Mouse (Mus musculus): Measurements from ENCODE around the gene Pld1. TPM values are rescaled to one million over a fixed set of nuclear protein-coding genes. Genes with fewer than 3 reads are reported as not detected.
A peak's percentile ranks its signal among the peaks of the same experiment; 100 is the strongest.

Pld1 gene
- polyA plus RNA-seq, 1 experiment from 2014 or later, result 7.6 TPM

DNA sequence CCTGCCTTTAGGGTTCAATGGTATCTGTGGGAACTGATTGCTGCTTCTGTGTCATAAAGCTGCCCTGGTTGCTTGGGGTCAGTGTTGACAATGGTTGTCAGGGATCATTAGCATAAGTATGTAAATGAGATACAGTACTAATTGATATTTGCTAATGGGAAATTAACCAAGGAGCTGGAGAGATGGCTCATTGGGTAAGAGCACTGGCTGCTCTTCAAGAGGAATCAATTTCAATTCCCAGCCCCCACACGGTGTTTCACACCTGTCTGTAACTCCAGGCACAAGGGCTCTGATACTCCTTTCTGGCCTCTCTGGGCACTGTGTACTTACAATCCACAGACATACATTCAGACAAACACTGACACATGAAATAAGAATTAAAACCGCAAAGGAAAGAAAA is 78.5 kb downstream of the Pld1 start:
- H3K27me3 ChIP-seq (ENCODE audit: control insufficient read depth, insufficient read depth, low read length), result no peaks in the 10 kb centered on the region
- H3K4me3 ChIP-seq (ENCODE audit: low read depth, low read length), result no peak overlapping the region
- H3K4me2 ChIP-seq (replicated peaks; ENCODE audit: low read depth, low read length), result no peak overlapping the region
- H3K4me1 ChIP-seq (ENCODE audit: control insufficient read depth, insufficient read depth, low read length), result no peaks in the 10 kb centered on the region
- WGBS, result 91% methylated on average over 2 of the region's 2 CpGs
- H3K9ac ChIP-seq (replicated peaks; ENCODE audit: low read depth, low read length), result no peak overlapping the region
- no peak for ATAC-seq (ENCODE audit: insufficient number of reproducible peaks, insufficient read depth, low FRiP score, low read depth)
- no peaks in the 10 kb centered on the region for H3K9me3 ChIP-seq (ENCODE audit: control insufficient read depth, low read depth, low read length)
- H3K27ac ChIP-seq (ENCODE audit: low read length), result no peak overlapping the region
- no peaks in the 10 kb centered on the region for H3K36me3 ChIP-seq (ENCODE audit: control insufficient read depth, insufficient read depth, low read length)

DNA sequence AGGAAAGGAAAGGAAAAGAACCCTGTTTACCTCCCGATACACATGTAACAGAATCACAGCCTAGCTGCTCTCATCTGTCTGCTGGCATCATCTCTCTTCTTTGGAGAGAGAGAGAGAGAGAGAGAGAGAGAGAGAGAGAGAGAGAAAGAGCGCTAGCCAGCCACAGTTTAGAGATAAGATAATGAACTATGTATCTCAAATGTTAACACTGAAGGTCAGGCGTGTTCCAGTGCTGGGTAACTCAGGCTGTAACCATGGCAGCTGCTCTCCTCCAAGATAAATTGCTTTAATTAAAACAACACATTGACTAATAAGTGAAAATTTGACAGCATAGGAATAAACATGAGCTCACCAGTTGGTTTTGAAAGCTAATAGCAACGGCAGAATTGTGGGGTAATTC is 81.2 kb downstream of the Pld1 start:
- whole genome bisulfite sequencing, result 38% methylated on average over 4 of the region's 4 CpGs
- H3K27ac ChIP-seq (ENCODE audit: low read length), result no peak overlapping the region
- no peaks in the 10 kb centered on the region for H3K27me3 ChIP-seq (ENCODE audit: control insufficient read depth, insufficient read depth, low read length)
- H3K9me3 ChIP-seq (ENCODE audit: control insufficient read depth, low read depth, low read length), result no peaks in the 10 kb centered on the region
- H3K9ac ChIP-seq (replicated peaks; ENCODE audit: low read depth, low read length), result no peak overlapping the region
- no peak overlapping the region for H3K4me2 ChIP-seq (replicated peaks; ENCODE audit: low read depth, low read length)
- H3K4me3 ChIP-seq (ENCODE audit: low read depth, low read length), result no peak overlapping the region
- H3K36me3 ChIP-seq (ENCODE audit: control insufficient read depth, insufficient read depth, low read length), result no peaks in the 10 kb centered on the region
- no peak for ATAC-seq (ENCODE audit: insufficient number of reproducible peaks, insufficient read depth, low FRiP score, low read depth)
- H3K4me1 ChIP-seq (ENCODE audit: control insufficient read depth, insufficient read depth, low read length), result no peaks in the 10 kb centered on the region

DNA sequence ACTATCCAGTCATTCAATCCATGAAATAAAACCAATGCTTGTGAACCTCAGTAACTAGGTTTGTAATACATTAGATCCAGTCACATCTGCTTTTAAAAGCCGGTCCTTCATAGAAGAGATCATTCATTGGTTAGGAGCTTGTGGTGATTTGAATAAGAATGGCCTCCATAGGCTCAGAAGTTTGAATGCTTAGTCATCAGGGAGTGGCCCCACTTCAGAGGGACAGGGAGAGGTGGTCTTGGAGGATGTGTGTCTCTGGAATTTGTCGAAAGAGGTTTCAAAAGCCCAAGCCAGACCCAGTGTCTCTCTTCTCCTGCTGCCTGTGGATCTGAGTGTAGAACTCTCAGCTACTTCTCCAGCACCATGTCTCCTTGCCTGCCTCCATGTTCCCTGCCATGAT is 81.9 kb downstream of the Pld1 start:
- no peaks in the 10 kb centered on the region for H3K4me1 ChIP-seq (ENCODE audit: control insufficient read depth, insufficient read depth, low read length)
- no peak overlapping the region for H3K4me3 ChIP-seq (ENCODE audit: low read depth, low read length)
- 92% methylated on average over 2 of the region's 2 CpGs for whole genome bisulfite sequencing
- no peak overlapping the region for H3K27ac ChIP-seq (ENCODE audit: low read length)
- no peak for ATAC-seq (ENCODE audit: insufficient number of reproducible peaks, insufficient read depth, low FRiP score, low read depth)
- H3K9ac ChIP-seq (replicated peaks; ENCODE audit: low read depth, low read length), result no peak overlapping the region
- no peak overlapping the region for H3K4me2 ChIP-seq (replicated peaks; ENCODE audit: low read depth, low read length)
- no peaks in the 10 kb centered on the region for H3K9me3 ChIP-seq (ENCODE audit: control insufficient read depth, low read depth, low read length)
- no peaks in the 10 kb centered on the region for H3K36me3 ChIP-seq (ENCODE audit: control insufficient read depth, insufficient read depth, low read length)
- no peaks in the 10 kb centered on the region for H3K27me3 ChIP-seq (ENCODE audit: control insufficient read depth, insufficient read depth, low read length)

DNA sequence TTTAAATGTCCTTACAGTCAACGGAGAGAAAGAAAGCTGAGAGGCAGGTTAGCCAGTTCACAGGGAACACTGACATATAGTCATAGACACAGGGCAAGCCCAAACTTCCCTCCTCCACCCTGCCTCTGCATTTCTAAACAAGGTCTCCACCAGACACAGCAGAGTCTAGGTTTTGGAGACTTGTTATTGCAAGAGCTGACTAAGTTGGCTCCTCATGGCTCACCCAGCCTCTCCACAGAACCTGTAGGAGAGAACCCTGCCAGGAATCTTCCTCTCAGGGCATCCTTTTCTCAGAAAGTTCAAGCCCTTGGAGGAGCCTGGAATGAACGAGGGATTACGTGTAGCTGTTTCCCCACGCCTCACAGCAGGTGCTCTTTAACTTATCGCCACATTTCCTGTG is 83.7 kb downstream of the Pld1 start:
- H3K27ac ChIP-seq (ENCODE audit: low read length), result no peak overlapping the region
- ATAC-seq (ENCODE audit: insufficient number of reproducible peaks, insufficient read depth, low FRiP score, low read depth), result no peak
- H3K9ac ChIP-seq (replicated peaks; ENCODE audit: low read depth, low read length), result no peak overlapping the region
- no peaks in the 10 kb centered on the region for H3K9me3 ChIP-seq (ENCODE audit: control insufficient read depth, low read depth, low read length)
- no peaks in the 10 kb centered on the region for H3K4me1 ChIP-seq (ENCODE audit: control insufficient read depth, insufficient read depth, low read length)
- 74% methylated on average over 5 of the region's 5 CpGs for WGBS
- no peaks in the 10 kb centered on the region for H3K36me3 ChIP-seq (ENCODE audit: control insufficient read depth, insufficient read depth, low read length)
- no peaks in the 10 kb centered on the region for H3K27me3 ChIP-seq (ENCODE audit: control insufficient read depth, insufficient read depth, low read length)
- H3K4me2 ChIP-seq (replicated peaks; ENCODE audit: low read depth, low read length), result no peak overlapping the region
- no peak overlapping the region for H3K4me3 ChIP-seq (ENCODE audit: low read depth, low read length)

DNA sequence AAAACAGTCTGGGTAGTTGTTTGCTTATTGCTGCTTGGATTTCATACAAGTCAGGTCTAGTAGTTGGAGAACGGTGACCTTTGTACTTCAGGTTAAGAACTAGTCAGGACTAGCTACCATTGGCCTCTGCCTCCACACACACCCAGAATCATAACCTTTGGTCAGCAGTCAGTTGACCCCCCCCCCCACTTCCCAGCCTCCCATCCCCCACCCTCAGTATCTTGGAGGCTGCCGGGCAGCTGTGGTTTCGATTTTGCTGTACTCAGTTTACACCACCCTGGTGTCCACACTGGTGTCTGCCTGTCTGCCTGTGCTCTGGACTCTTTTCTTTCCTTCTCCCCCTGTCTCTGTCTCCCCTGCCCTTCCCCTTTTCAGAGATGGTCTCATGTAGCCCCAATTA is 88.4 kb downstream of the Pld1 start:
- Histone ChIP-seq H3K27me3 (ENCODE audit: control insufficient read depth, insufficient read depth, low read length) (no peaks in the 10 kb centered on the region), H3K4me1 (ENCODE audit: control insufficient read depth, insufficient read depth, low read length) (no peaks in the 10 kb centered on the region), H3K9me3 (ENCODE audit: control insufficient read depth, low read depth, low read length) (no peaks in the 10 kb centered on the region), H3K4me3 (ENCODE audit: low read depth, low read length) (no peak overlapping the region), H3K27ac (ENCODE audit: low read length) (no peak overlapping the region; the same call in 1 of the 2 replicates), H3K9ac (replicated peaks; ENCODE audit: low read depth, low read length) (no peak overlapping the region), H3K4me2 (replicated peaks; ENCODE audit: low read depth, low read length) (no peak overlapping the region), H3K36me3 (ENCODE audit: control insufficient read depth, insufficient read depth, low read length) (no peaks in the 10 kb centered on the region)
- 49% methylated on average over 3 of the region's 3 CpGs for WGBS
- peak; percentile 21; the same call in 1 of the 2 replicates for ATAC-seq (ENCODE audit: insufficient number of reproducible peaks, insufficient read depth, low FRiP score, low read depth)

DNA sequence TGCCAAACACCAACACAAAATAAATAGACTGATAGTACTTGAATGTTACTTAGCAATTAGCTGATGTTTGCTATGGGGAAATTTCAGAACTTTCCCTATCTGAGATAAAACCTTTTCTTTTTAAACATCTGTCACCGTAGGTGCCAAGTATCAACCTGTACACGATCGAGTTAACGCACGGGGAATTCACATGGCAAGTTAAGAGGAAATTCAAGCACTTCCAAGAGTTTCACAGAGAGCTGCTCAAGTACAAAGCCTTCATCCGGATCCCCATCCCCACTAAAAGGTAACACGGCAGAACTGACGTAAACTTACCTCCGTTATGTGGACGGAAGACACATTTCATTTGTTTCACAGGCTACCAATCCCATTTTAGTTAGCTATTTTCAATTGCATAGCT is 90.0 kb downstream of the Pld1 start:
- Histone ChIP-seq H3K4me3 (ENCODE audit: low read depth, low read length) (no peak overlapping the region), H3K9ac (replicated peaks; ENCODE audit: low read depth, low read length) (no peak overlapping the region), H3K27me3 (ENCODE audit: control insufficient read depth, insufficient read depth, low read length) (no peaks in the 10 kb centered on the region), H3K27ac (ENCODE audit: low read length) (no peak overlapping the region), H3K9me3 (ENCODE audit: control insufficient read depth, low read depth, low read length) (no peaks in the 10 kb centered on the region), H3K4me1 (ENCODE audit: control insufficient read depth, insufficient read depth, low read length) (no peaks in the 10 kb centered on the region), H3K4me2 (replicated peaks; ENCODE audit: low read depth, low read length) (no peak overlapping the region), H3K36me3 (ENCODE audit: control insufficient read depth, insufficient read depth, low read length) (no peaks in the 10 kb centered on the region)
- 74% methylated on average over 10 of the region's 10 CpGs for WGBS
- no peak for ATAC-seq (ENCODE audit: insufficient number of reproducible peaks, insufficient read depth, low FRiP score, low read depth)

DNA sequence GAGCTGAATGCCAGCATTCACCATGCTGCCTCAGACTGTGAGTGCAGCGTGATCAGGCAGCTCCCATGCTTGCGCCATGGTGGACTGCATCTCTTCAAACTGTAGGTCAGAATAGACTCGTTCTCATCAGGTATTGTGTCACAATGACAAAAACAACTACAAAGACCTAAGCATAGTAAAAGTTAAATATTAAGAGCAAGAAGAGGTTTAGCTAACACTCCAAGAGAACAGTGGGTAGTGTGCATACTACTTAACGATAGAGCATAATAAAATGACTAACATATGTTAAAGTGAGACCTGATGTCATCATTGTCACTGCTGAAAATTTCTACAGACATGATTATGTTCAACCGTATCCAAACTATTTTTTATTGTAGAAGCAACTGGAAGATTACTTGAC is 92.4 kb downstream of the Pld1 start:
- no peaks in the 10 kb centered on the region for H3K4me1 ChIP-seq (ENCODE audit: control insufficient read depth, insufficient read depth, low read length)
- no peak overlapping the region for H3K4me3 ChIP-seq (ENCODE audit: low read depth, low read length)
- no peaks in the 10 kb centered on the region for H3K36me3 ChIP-seq (ENCODE audit: control insufficient read depth, insufficient read depth, low read length)
- H3K27ac ChIP-seq (ENCODE audit: low read length), result no peak overlapping the region
- no peak overlapping the region for H3K4me2 ChIP-seq (replicated peaks; ENCODE audit: low read depth, low read length)
- no peaks in the 10 kb centered on the region for H3K27me3 ChIP-seq (ENCODE audit: control insufficient read depth, insufficient read depth, low read length)
- WGBS, result 93% methylated on average over 5 of the region's 5 CpGs
- H3K9me3 ChIP-seq (ENCODE audit: control insufficient read depth, low read depth, low read length), result no peaks in the 10 kb centered on the region
- no peak for ATAC-seq (ENCODE audit: insufficient number of reproducible peaks, insufficient read depth, low FRiP score, low read depth)
- no peak overlapping the region for H3K9ac ChIP-seq (replicated peaks; ENCODE audit: low read depth, low read length)

DNA sequence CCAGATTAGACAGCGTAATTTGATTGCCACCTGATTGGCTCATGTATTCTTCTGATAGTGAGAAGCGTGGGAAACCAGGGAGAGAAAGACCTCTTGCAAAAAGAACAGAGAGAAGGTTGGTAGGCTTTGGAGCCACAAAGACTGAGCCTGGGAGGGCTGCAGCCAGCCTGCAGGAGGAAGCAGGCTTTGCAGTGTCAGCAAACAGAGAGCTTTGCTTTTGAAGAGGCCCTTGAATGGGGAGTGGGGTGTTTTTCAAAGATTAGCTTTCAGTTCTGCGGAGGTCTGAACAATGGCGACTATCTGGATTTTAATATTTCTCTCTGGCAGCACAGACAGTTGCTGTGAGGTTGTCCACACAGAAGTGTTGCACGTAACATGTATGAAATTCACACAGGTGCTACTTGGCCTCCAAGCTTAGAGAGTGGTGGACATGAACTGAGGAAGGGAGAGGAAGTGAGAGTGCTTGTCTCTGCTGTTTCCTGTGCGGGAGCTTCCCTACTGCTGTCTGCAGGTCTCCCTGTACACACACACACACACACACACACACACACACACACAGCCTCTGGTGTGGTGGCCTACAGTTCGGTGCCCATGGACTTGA is 93.2 kb downstream of the Pld1 start:
- Histone ChIP-seq H3K9me3 (ENCODE audit: control insufficient read depth, low read depth, low read length) (no peaks in the 10 kb centered on the region), H3K27ac (ENCODE audit: low read length) (no peak overlapping the region; the same call in 1 of the 2 replicates), H3K27me3 (ENCODE audit: control insufficient read depth, insufficient read depth, low read length) (no peaks in the 10 kb centered on the region), H3K9ac (replicated peaks; ENCODE audit: low read depth, low read length) (no peak overlapping the region), H3K4me2 (replicated peaks; ENCODE audit: low read depth, low read length) (no peak overlapping the region), H3K36me3 (ENCODE audit: control insufficient read depth, insufficient read depth, low read length) (no peaks in the 10 kb centered on the region), H3K4me1 (ENCODE audit: control insufficient read depth, insufficient read depth, low read length) (no peaks in the 10 kb centered on the region), H3K4me3 (ENCODE audit: low read depth, low read length) (no peak overlapping the region)
- no peak for ATAC-seq (ENCODE audit: insufficient number of reproducible peaks, insufficient read depth, low FRiP score, low read depth)
- 56% methylated on average over 7 of the region's 7 CpGs for WGBS

DNA sequence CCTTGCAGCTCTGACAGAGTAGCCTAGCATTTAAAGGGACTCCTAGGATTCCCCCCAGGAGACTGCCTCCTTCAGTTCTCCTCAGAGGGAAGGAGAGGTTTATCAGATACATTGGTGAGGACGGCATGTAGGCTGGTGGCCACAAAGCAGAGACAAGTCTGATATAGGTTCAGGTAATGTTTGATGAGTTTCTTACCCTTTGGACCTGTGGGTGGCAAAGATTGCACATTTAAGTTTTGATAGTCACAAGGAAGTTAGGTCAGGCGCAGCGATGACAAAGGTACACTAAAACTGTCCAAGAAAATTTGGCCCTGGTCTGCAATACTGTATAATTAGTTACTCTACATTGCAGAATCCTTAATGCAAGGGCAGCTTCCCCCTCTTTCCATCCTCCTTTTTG is 95.4 kb downstream of the Pld1 start:
- Histone ChIP-seq H3K4me1 (ENCODE audit: control insufficient read depth, insufficient read depth, low read length) (no peaks in the 10 kb centered on the region), H3K4me2 (replicated peaks; ENCODE audit: low read depth, low read length) (no peak overlapping the region), H3K27ac (ENCODE audit: low read length) (no peak overlapping the region), H3K9me3 (ENCODE audit: control insufficient read depth, low read depth, low read length) (no peaks in the 10 kb centered on the region), H3K36me3 (ENCODE audit: control insufficient read depth, insufficient read depth, low read length) (no peaks in the 10 kb centered on the region), H3K27me3 (ENCODE audit: control insufficient read depth, insufficient read depth, low read length) (no peaks in the 10 kb centered on the region), H3K9ac (replicated peaks; ENCODE audit: low read depth, low read length) (no peak overlapping the region), H3K4me3 (ENCODE audit: low read depth, low read length) (no peak overlapping the region)
- 91% methylated on average over 3 of the region's 3 CpGs for WGBS
- ATAC-seq (ENCODE audit: insufficient number of reproducible peaks, insufficient read depth, low FRiP score, low read depth), result no peak

Data from stomach, embryonic 14.5 days (tissue).